Mouse (Mus musculus) cerebellum, postnatal 4 days (tissue): ENCODE results near the gene Bpifb4.

ENCODE experiments used
- DNase-seq, 2 experiments: peaks; one replicate each; pipeline ENCODE4 v3.0.0; 2022; ENCODE audit warnings: low spot score in 2 of 2, mixed read lengths in 1 of 2

Bpifb4 gene

GRCm38 (mm10) chr2:154004456-154004855 lies 66.4 kb downstream of the Bpifb4 start:
- DNase-seq, result no peak

GRCm38 (mm10) chr2:154005094-154005493 lies 67.1 kb downstream of the Bpifb4 start:
- DNase-seq, result no peak

GRCm38 (mm10) chr2:154005734-154006133 lies 67.7 kb downstream of the Bpifb4 start:
- DNase-seq, result no peak

- no peak for DNase-seq
Measured at GRCm38 (mm10) chr2:154006331-154006730, 68.3 kb downstream of the Bpifb4 start.

- DNase-seq, result no peak
Measured at GRCm38 (mm10) chr2:154007381-154007780, 69.4 kb downstream of the Bpifb4 start.

- no peak for DNase-seq
Measured at GRCm38 (mm10) chr2:154007965-154008364, 70.0 kb downstream of the Bpifb4 start, which contains the start of gene Bpifa2. Bpifa2 (plus strand) TSS chr2:154008265.
